Mouse (Mus musculus): Measurements from ENCODE around the gene Rhoh. TPM values are rescaled to one million over a fixed set of nuclear protein-coding genes. Genes with fewer than 3 reads are reported as not detected.
A peak's percentile ranks its signal among the peaks of the same experiment; 100 is the strongest.

The Rhoh gene
- polyA plus RNA-seq, 2 experiments from 2014 or later = 233 to 235 TPM

DNA sequence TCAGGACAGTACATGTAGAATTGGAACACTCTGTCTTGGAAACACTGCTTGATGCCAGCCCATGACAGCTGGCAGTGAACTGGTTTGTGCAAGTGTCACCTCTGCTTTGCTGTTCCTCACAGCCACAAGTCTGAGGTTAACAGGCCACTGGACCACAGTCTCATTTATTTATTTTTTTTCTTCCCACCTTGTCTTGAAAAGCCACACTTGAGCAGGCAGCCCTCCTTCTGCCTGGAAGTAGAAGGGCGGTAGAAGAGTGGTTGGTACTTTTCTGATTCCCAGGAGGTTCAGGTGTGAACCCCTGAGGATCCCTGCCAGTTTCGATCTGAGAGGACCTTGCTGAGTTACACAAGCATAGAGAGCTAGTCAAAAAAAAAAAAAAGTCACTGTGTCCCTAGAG lies 72.8 kb downstream of the Rhoh start:
- no peak for ATAC-seq

DNA sequence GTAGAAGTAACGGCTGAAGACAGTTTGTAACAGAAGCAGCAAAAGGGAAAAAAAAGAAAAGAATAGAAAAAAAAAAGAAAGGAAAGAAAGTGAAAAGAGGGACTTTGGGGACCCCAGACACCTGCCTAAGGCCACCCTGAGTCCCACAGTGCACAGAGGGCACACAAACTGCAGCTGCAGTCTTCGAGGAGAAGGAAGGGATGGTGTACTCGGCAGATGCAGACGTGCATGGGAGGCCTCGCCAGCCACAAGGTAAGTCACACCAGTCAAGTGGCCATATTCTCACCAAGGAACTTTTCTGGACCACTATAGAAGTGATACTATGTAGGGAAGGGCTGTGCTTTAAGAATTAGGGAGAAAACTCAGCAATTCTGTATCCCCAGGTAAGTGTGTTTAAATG lies 73.8 kb downstream of the Rhoh start, which contains the start of gene Chrna9:
Chrna9 (plus strand) TSS at position 139 of the 400 bp plus-strand sequence.
- ATAC-seq = no peak

DNA sequence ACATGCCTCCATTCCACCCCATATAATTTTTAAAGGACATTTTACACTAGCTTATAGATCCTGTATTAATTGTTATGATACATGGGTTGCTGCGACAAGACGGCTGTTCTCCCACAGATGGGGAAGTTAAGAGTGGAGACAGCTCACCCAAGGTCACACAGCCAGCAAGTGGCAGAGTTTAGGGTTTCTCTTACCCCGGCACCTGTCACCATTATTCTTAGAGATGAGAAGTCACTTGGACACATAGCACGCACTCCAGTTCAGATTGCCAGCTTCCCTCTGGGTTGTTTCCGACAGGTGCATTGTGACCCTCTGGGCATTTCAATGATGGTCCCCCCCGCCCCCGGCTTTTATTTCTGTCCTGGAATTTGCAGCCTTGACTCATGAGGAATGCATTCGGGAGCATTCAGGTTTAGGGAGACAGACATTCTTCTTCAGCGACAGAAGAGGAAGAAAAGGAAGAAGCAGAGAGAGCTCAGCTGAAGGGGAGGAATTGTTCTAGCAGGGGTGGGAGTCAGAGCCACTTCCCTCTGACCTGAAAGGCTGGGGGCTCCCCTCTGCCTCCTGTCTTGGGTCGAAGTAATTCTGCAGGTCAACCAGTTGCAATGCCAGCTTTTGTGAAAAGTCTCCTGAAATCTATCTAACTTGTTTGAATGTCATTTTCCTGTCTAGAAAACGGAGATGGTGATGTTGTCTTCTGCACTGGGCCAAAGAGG lies 76.2 kb downstream of the Rhoh start:
- peak; percentile 7 for ATAC-seq

DNA sequence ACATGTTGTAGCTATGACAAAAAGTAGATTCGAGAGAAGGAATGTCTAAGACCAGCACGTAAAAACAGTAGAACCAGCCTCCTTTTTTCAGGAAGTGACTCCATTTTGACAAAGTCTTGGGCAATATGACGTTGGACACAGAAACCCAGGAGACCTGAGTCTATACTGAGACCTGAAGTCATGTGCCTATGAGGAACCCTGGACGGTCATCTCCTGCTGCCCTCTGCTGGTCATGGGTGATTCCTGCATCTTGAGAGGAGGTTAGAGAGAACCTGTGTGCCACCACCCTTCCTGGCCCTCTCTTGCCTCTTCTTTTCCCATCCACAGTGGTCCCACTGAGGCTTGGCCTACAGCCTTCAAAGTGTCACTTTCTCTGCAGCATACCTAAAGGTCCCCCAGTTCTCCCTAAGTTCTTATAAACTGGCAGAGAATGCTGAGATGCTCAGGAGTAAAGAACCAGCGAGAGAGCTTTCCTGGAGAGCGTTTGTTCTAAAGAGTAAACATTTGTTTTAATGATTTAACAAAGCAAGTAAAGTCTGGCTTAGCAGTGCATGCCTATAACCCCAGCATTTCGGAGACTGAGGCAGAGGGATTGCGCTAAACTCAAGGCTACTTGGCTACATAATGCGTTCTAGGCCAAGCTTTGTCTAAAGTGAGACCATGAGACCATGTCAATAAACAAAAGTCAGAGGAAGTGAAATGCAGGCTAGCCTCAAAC lies 77.1 kb downstream of the Rhoh start:
- peak; percentile 74 for ATAC-seq

DNA sequence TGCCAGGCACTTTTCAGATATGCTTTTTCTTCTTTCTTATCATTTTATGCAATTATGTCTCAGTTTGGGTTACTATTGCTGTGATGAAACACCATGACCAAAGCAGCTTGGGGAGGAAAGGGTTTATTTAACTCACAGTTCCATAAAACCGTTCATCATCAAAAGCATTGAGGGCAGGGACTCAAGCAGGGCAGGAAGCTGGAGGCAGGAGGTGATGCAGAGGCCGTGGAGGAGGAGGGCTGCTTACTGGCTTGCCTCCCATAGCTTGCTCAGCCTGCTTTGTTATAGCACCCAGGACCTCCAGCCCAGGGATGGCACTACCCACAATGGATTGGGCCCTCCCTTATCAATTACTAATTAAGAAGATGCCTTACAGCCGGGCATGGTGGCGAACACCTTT lies 80.1 kb downstream of the Rhoh start:
- no peak for ATAC-seq

Other genes starting within 250 kb of the Rhoh start
- gene Pds5a, start 162.9 kb upstream of the Rhoh start, polyA plus RNA-seq (2017; shearing (Covaris generic)) = 100 to 1,000 TPM in 1 of 2 experiments, 10 to 100 TPM in 1; 67.6 to 104 TPM
- gene N4bp2, start 97.7 kb upstream of the Rhoh start, polyA plus RNA-seq (2017; shearing (Covaris generic)) = 10 to 100 TPM in 1 of 2 experiments, 1 to 10 TPM in 1; 7.8 to 15.6 TPM
- 1 to 10 TPM in 1 of 2 experiments, not detected in 1; 1.5 TPM for gene Chrna9, start 73.7 kb downstream of the Rhoh start, polyA plus RNA-seq (2017; shearing (Covaris generic))
- gene 9130230L23Rik, start 143.1 kb downstream of the Rhoh start, polyA plus RNA-seq (2017; shearing (Covaris generic)) = 1 to 10 TPM in 1 of 2 experiments, not detected in 1; 1.0 TPM

All from activated CD4-positive, CD25-positive, alpha-beta regulatory T cell, adult 4 months (primary cell).